Mouse (Mus musculus) pancreas, adult 10 weeks (tissue): ENCODE data around the gene Olfr365. TPM values are rescaled to one million over a fixed set of nuclear protein-coding genes. Genes with fewer than 3 reads are reported as not detected.

Experiments used
- polyA plus RNA-seq: library from polyadenylated mRNA; stranded (reverse); fragments of 350-450 nt; fragmentation: Illumina TruSeq; extraction: RNeasy Lipid Tissue Mini Kit (QIAGEN cat#74804); gene quantifications from one replicate; pipeline ENCODE4 v1.2.3, GENCODE M21; 2015; ENCODE audit warnings: low read depth, low replicate concordance; ENCODE audit not compliant: insufficient read depth

Gene Olfr365
- not detected for polyA plus RNA-seq

DNA sequence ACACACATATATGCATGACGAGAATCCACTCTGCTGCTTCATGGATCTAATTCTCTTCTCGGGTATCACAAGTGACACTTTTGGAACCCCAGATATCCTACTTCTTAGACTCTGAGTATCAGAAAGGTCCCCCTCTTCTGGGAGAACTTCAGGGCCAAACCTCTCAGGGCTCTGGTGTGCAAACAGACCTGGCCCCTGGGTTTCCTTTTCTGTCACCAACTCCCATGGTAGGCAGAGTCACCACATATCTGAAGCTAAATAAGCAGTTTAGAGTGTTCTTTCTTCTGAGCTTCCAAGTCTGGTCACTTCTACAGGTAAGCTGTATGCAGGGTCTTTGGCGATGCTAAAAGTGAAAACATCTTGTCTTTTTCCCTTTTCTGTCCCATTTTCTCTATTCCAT lies at the start of gene Olfr365:
Gene Olfr365 (plus strand): TSS at position 301 of the 400 bp plus-strand sequence.

GRCm38 (mm10) chr2:37139022-37139421 lies 49.0 kb upstream of the Olfr365 start, which contains the start of gene Olfr364-ps1:
TSS of gene Olfr364-ps1 (plus strand) at chr2:37139322.

GRCm38 (mm10) chr2:37211274-37211673 lies 23.3 kb downstream of the Olfr365 start, which contains the start of gene Olfr366:
TSS of gene Olfr366 (plus strand) at chr2:37211574.

Other genes starting within 250 kb of the Olfr365 start
- not detected for gene Olfr357, start 194.4 kb upstream of the Olfr365 start, polyA plus RNA-seq
- gene Olfr358, start 178.9 kb upstream of the Olfr365 start, polyA plus RNA-seq, result not detected
- gene Olfr360, start 122.5 kb upstream of the Olfr365 start, polyA plus RNA-seq, result not detected
- gene Olfr361, start 98.9 kb upstream of the Olfr365 start, polyA plus RNA-seq, result not detected
- gene Olfr362, start 70.3 kb upstream of the Olfr365 start, polyA plus RNA-seq, result not detected
- gene Olfr364-ps1, start 48.9 kb upstream of the Olfr365 start, polyA plus RNA-seq, result not detected
- not detected for gene Olfr366, start 23.4 kb downstream of the Olfr365 start, polyA plus RNA-seq
- gene Olfr368, start 138.3 kb downstream of the Olfr365 start, polyA plus RNA-seq, result not detected
- gene Pdcl, start 171.1 kb downstream of the Olfr365 start, polyA plus RNA-seq, result 4.9 TPM
- 5.2 TPM for gene Rc3h2, start 234.7 kb downstream of the Olfr365 start, polyA plus RNA-seq